Mouse (Mus musculus): ENCODE measurements around the gene Vmn2r41. TPM values are rescaled to one million over a fixed set of nuclear protein-coding genes. Genes with fewer than 3 reads are reported as not detected.
"Not testable (repeated sequence)": the region's sequence is repeated elsewhere in the genome, so short reads cannot be mapped to it uniquely, and the experiment has no call there.

Gene Vmn2r41
- total RNA-seq (2021), result not detected

GRCm38 (mm10) chr7:8161554-8161953 is at the start of gene Vmn2r41:
Gene Vmn2r41 (minus strand): TSS chr7:8161654.
- DNase-seq; intact Hi-C loops (cut with DNase I): not testable (repeated sequence)

GRCm38 (mm10) chr7:8200220-8200619 is 38.8 kb upstream of the Vmn2r41 start, which contains the start of gene Vmn2r42:
Gene Vmn2r42 (minus strand): TSS chr7:8200320.
- DNase-seq; intact Hi-C loops (cut with DNase I): not testable (repeated sequence)

- DNase-seq; intact Hi-C loops (cut with DNase I): not testable (repeated sequence)
Measured at GRCm38 (mm10) chr7:8092871-8093270, 68.6 kb downstream of the Vmn2r41 start.

Other genes with a start within 250 kb of the Vmn2r41 start
- gene Vmn2r42, start 38.7 kb upstream of the Vmn2r41 start, total RNA-seq (2021), result not detected
- gene Vmn2r43, start 98.9 kb upstream of the Vmn2r41 start, total RNA-seq (2021), result not detected
- not detected for gene Vmn2r44, start 221.7 kb upstream of the Vmn2r41 start, total RNA-seq (2021)

Measured in left cerebral cortex, postnatal 4 days (tissue).